ENCODE assay signal across 28 mouse cellular contexts in genomic region chr2:164383656-164384399, GRCm38 (mm10). TPM values are rescaled to one million over a fixed set of nuclear protein-coding genes. Genes with fewer than 3 reads are reported as not detected.
DNase-seq lines count a peak whose midpoint lies in the region; ATAC-seq and TF ChIP-seq lines count a peak whose summit lies in the region.
"Had no signal": no experiment of that assay in that cellular context is flagged by ENCODE, and none has a peak within 500 bp of the region (broad histone marks: within the 10 kb centered on the region; RNA-seq: fewer than 3 reads in every experiment).

No protein-coding gene starts in this region.

- H3K36me3 ChIP-seq in liver, postnatal 0 days (replicated peaks; ENCODE audit: insufficient read depth, low read length): no peaks in the 10 kb centered on the region
- no peaks in the 10 kb centered on the region for H3K36me3 ChIP-seq in liver, embryonic 12.5 days
- no peaks in the 10 kb centered on the region for H3K36me3 ChIP-seq in C2C12 (ENCODE audit: control insufficient read depth, insufficient read depth)
- H3K36me3 ChIP-seq in midbrain, embryonic 13.5 days: no peaks in the 10 kb centered on the region
- H3K36me3 ChIP-seq: embryonic facial prominence, embryonic 15.5 days; G1E; heart, embryonic 13.5 days; hindbrain, embryonic 15.5 days; intestine, embryonic 15.5 days; limb, embryonic 10.5 days had no signal

- no peak for TF ChIP-seq EP300 in liver, postnatal 0 days (IDR thresholded peaks at IDR 0.05; ENCODE audit: low read depth)

- H3K9me3 ChIP-seq in liver, postnatal 0 days (ENCODE audit: low read length): 0 out of 2 replicates have a peak, but pooled peaks cover 3% of the 10 kb centered on the region
- H3K9me3 ChIP-seq in liver, embryonic 12.5 days (replicated peaks): no peaks in the 10 kb centered on the region
- no peaks in the 10 kb centered on the region for H3K9me3 ChIP-seq in midbrain, embryonic 13.5 days
- H3K9me3 ChIP-seq: embryonic facial prominence, embryonic 15.5 days; G1E; heart, embryonic 13.5 days; hindbrain, embryonic 15.5 days; intestine, embryonic 15.5 days; limb, embryonic 10.5 days had no signal

- H3K9ac ChIP-seq in liver, postnatal 0 days (replicated peaks): no peak overlapping the region
- H3K9ac ChIP-seq in liver, embryonic 12.5 days: no peak overlapping the region
- H3K9ac ChIP-seq in midbrain, embryonic 13.5 days (replicated peaks): no peak overlapping the region
- H3K9ac ChIP-seq: embryonic facial prominence, embryonic 15.5 days; heart, embryonic 13.5 days; hindbrain, embryonic 15.5 days; intestine, embryonic 15.5 days had no signal

- no peak overlapping the region for H3K4me3 ChIP-seq in liver, postnatal 0 days (ENCODE audit: low read depth, low read length)
- no peak overlapping the region for H3K4me3 ChIP-seq in liver, embryonic 12.5 days
- no peak overlapping the region for H3K4me3 ChIP-seq in C2C12 (ENCODE audit: insufficient read depth, poor library complexity, severe bottlenecking)
- no peak overlapping the region for H3K4me3 ChIP-seq in midbrain, embryonic 13.5 days (replicated peaks)
- H3K4me3 ChIP-seq: embryonic facial prominence, embryonic 15.5 days; heart, embryonic 13.5 days; hindbrain, embryonic 15.5 days; intestine, embryonic 15.5 days; limb, embryonic 10.5 days had no signal

- DNase-seq in liver, postnatal 0 days: no peak
- DNase-seq in adrenal gland, postnatal 14 days: peak; percentile 43
- no peak for DNase-seq in frontal cortex, postnatal 25 days (ENCODE audit: low spot score in 2 of 2)
- DNase-seq: cerebellum, adult 9-11 months; heart, postnatal 4 days; kidney, adult 9 months; kidney, postnatal 25 days; layer of hippocampus, adult 9-11 months; right cerebral cortex, postnatal 25 days; thymus, adult 2 months had no signal

- no peak for TF ChIP-seq CTCF in liver, postnatal 0 days (IDR thresholded peaks at IDR 0.05; ENCODE audit: low read depth)
- TF ChIP-seq CTCF in C2C12 (IDR thresholded peaks at IDR 0.05; ENCODE audit: control insufficient read depth, insufficient read depth, insufficient read length): no peak

- WGBS in liver, postnatal 0 days (ENCODE audit: insufficient replicate concordance): 46% methylated on average over 11 of the region's 11 CpGs
- 49% methylated on average over 11 of the region's 11 CpGs for WGBS in liver, embryonic 12.5 days (ENCODE audit: insufficient replicate concordance)
- WGBS in midbrain, embryonic 13.5 days: 76% methylated on average over 11 of the region's 11 CpGs

- no peak for ATAC-seq in liver, postnatal 0 days
- no peak for ATAC-seq in liver, embryonic 12.5 days
- ATAC-seq in megakaryocyte progenitor cell, adult 5-6 weeks (replicated peaks; ENCODE audit: poor library complexity): peak; percentile 64
- no peak for ATAC-seq in midbrain, embryonic 13.5 days
- ATAC-seq: forebrain, embryonic 16.5 days; intestine, embryonic 15.5 days; midbrain, embryonic 16.5 days had no signal

- H3K27ac ChIP-seq in liver, postnatal 0 days (ENCODE audit: low read depth): 0 out of 2 replicates have a peak overlapping the region, but pooled peaks have one; percentile 16
- H3K27ac ChIP-seq in liver, embryonic 12.5 days: no peak overlapping the region
- no peak overlapping the region for H3K27ac ChIP-seq in midbrain, embryonic 13.5 days
- H3K27ac ChIP-seq: embryonic facial prominence, embryonic 15.5 days; heart, embryonic 13.5 days; hindbrain, embryonic 15.5 days; intestine, embryonic 15.5 days; limb, embryonic 10.5 days had no signal

- peaks cover 5% of the 10 kb centered on the region for H3K27me3 ChIP-seq in liver, postnatal 0 days (ENCODE audit: insufficient read depth, low read length)
- H3K27me3 ChIP-seq in liver, embryonic 12.5 days (replicated peaks): peaks cover 36% of the 10 kb centered on the region
- H3K27me3 ChIP-seq in C2C12 (ENCODE audit: control insufficient read depth, insufficient read depth, insufficient read length): no peaks in the 10 kb centered on the region
- H3K27me3 ChIP-seq in midbrain, embryonic 13.5 days: peaks cover 27% of the 10 kb centered on the region

- H3K79me3 ChIP-seq in C2C12 (ENCODE audit: low read depth): no peaks in the 10 kb centered on the region

- no peak overlapping the region for H3ac ChIP-seq in C2C12 (ENCODE audit: control insufficient read depth, insufficient read length, low read depth)

- peaks cover 12% of the 10 kb centered on the region for H3K4me1 ChIP-seq in liver, postnatal 0 days (ENCODE audit: insufficient read depth)
- no peaks in the 10 kb centered on the region for H3K4me1 ChIP-seq in liver, embryonic 12.5 days
- H3K4me1 ChIP-seq in midbrain, embryonic 13.5 days (replicated peaks): peaks cover 11% of the 10 kb centered on the region

- no peaks in the 10 kb centered on the region for H3K79me2 ChIP-seq in C2C12 (ENCODE audit: control insufficient read depth, insufficient read depth)

- no peak overlapping the region for H3K4me2 ChIP-seq in liver, postnatal 0 days (ENCODE audit: low read depth, low read length)
- H3K4me2 ChIP-seq in liver, embryonic 12.5 days: no peak overlapping the region
- H3K4me2 ChIP-seq in midbrain, embryonic 13.5 days (replicated peaks): no peak overlapping the region
- H3K4me2 ChIP-seq: embryonic facial prominence, embryonic 15.5 days; heart, embryonic 13.5 days; hindbrain, embryonic 15.5 days; intestine, embryonic 15.5 days; liver, embryonic 11.5 days had no signal

TF ChIP-seq in C2C12, 6 proteins besides CTCF, POLR2A, EP300 and RAD21:
- TF ChIP-seq FOSL1 (IDR thresholded peaks at IDR 0.05; ENCODE audit: insufficient read depth, low read length, poor library complexity, severe bottlenecking): no peak
- TF ChIP-seq CEBPB (IDR thresholded peaks at IDR 0.05; ENCODE audit: low read depth): peak; percentile 29
- no peak for TF ChIP-seq MAX (IDR thresholded peaks at IDR 0.05)
- no peak for TF ChIP-seq MYOG (IDR thresholded peaks at IDR 0.05; ENCODE audit: control insufficient read depth, extremely low read depth, insufficient read length)
- TF ChIP-seq USF1 (IDR thresholded peaks at IDR 0.05; ENCODE audit: low read depth): no peak

RNA-seq across cellular contexts. Expression of gene Slpi, which starts 5.1 kb away (rescaled TPM):
- polyA plus RNA-seq in liver, postnatal 0 days (2015; fragmentation: Nextera tagmentation; extraction: Ambion mirVana): 59.4 and 63.6 TPM in 2 replicates
- polyA plus RNA-seq in liver, embryonic 12.5 days (2016; fragmentation: Nextera tagmentation; extraction: Ambion mirVana): 12.1 and 14.1 TPM in 2 replicates
- 11.4 TPM for polyA plus RNA-seq in C2C12 (2012; fragmentation: generic; extraction: Trizol)
- total RNA-seq in adrenal gland, postnatal 14 days (2021): 9.2 and 9.3 TPM in 2 replicates
- 244 and 316 TPM in 2 replicates for total RNA-seq in megakaryocyte progenitor cell, adult 5-6 weeks (2015)
- 39.7 and 71.6 TPM in 2 replicates for total RNA-seq in megakaryocyte progenitor cell, adult 5-6 weeks (2017)
- polyA plus RNA-seq in midbrain, embryonic 13.5 days (2015; fragmentation: Nextera tagmentation; extraction: Ambion mirVana): 0.36 TPM in 1 of 2 replicates, not detected in the other
- total RNA-seq: G1E; megakaryocyte-erythroid progenitor cell, adult 5-6 weeks had no signal
- polyA plus RNA-seq: forebrain, embryonic 16.5 days; G1E; limb, embryonic 10.5 days; midbrain, embryonic 16.5 days had no signal

RNA-seq across cellular contexts. Expression of gene Rbpjl, which starts 19.1 kb away (rescaled TPM):
- not detected in 2 replicates for polyA plus RNA-seq in liver, postnatal 0 days (2015; fragmentation: Nextera tagmentation; extraction: Ambion mirVana)
- polyA plus RNA-seq in liver, embryonic 12.5 days (2016; fragmentation: Nextera tagmentation; extraction: Ambion mirVana): not detected in 2 replicates
- polyA plus RNA-seq in C2C12 (2012; fragmentation: generic; extraction: Trizol): 0.01 TPM
- total RNA-seq in adrenal gland, postnatal 14 days (2021): not detected in 2 replicates
- total RNA-seq in megakaryocyte progenitor cell, adult 5-6 weeks (2015): not detected in 2 replicates
- not detected in 2 replicates for total RNA-seq in megakaryocyte progenitor cell, adult 5-6 weeks (2017)
- polyA plus RNA-seq in midbrain, embryonic 13.5 days (2015; fragmentation: Nextera tagmentation; extraction: Ambion mirVana): not detected in 2 replicates
- total RNA-seq: heart, postnatal 4 days; megakaryocyte-erythroid progenitor cell, adult 5-6 weeks had no signal
- polyA plus RNA-seq: G1E; limb, embryonic 10.5 days had no signal

RNA-seq across cellular contexts. Expression of gene Matn4, which starts 21.1 kb away (rescaled TPM):
- polyA plus RNA-seq in liver, postnatal 0 days (2015; fragmentation: Nextera tagmentation; extraction: Ambion mirVana): 0.18 and 0.25 TPM in 2 replicates
- polyA plus RNA-seq in liver, embryonic 12.5 days (2016; fragmentation: Nextera tagmentation; extraction: Ambion mirVana): 0.28 and 0.41 TPM in 2 replicates
- 0.01 TPM for polyA plus RNA-seq in C2C12 (2012; fragmentation: generic; extraction: Trizol)
- total RNA-seq in adrenal gland, postnatal 14 days (2021): 1.7 and 2.3 TPM in 2 replicates
- total RNA-seq in megakaryocyte progenitor cell, adult 5-6 weeks (2015): not detected in 2 replicates
- total RNA-seq in megakaryocyte progenitor cell, adult 5-6 weeks (2017): not detected in 2 replicates
- 0.26 and 0.39 TPM in 2 replicates for polyA plus RNA-seq in midbrain, embryonic 13.5 days (2015; fragmentation: Nextera tagmentation; extraction: Ambion mirVana)
- polyA plus RNA-seq: G1E had no signal

RNA-seq across cellular contexts. Expression of gene Svs5, which starts 51.3 kb away (rescaled TPM):
- not detected in 2 replicates for polyA plus RNA-seq in liver, postnatal 0 days (2015; fragmentation: Nextera tagmentation; extraction: Ambion mirVana)
- not detected in 2 replicates for polyA plus RNA-seq in liver, embryonic 12.5 days (2016; fragmentation: Nextera tagmentation; extraction: Ambion mirVana)
- polyA plus RNA-seq in C2C12 (2012; fragmentation: generic; extraction: Trizol): not detected
- 0.70 and 0.98 TPM in 2 replicates for total RNA-seq in adrenal gland, postnatal 14 days (2021)
- not detected in 2 replicates for total RNA-seq in megakaryocyte progenitor cell, adult 5-6 weeks (2015)
- total RNA-seq in megakaryocyte progenitor cell, adult 5-6 weeks (2017): not detected in 2 replicates
- not detected in 2 replicates for polyA plus RNA-seq in midbrain, embryonic 13.5 days (2015; fragmentation: Nextera tagmentation; extraction: Ambion mirVana)
- total RNA-seq: G1E; heart, postnatal 4 days; left cerebral cortex, adult 8-10 months; megakaryocyte-erythroid progenitor cell, adult 5-6 weeks had no signal
- polyA plus RNA-seq: embryonic facial prominence, embryonic 15.5 days; forebrain, embryonic 16.5 days; G1E; heart, embryonic 13.5 days; hindbrain, embryonic 15.5 days; intestine, embryonic 15.5 days; limb, embryonic 10.5 days; liver, embryonic 11.5 days; lung, embryonic 16.5 days; midbrain, embryonic 16.5 days; spleen, adult 2 months; stomach, embryonic 14.5 days; thymus, adult 2 months had no signal

RNA-seq across cellular contexts. Expression of gene Sdc4, which starts 59.9 kb away (rescaled TPM):
- polyA plus RNA-seq in liver, postnatal 0 days (2015; fragmentation: Nextera tagmentation; extraction: Ambion mirVana): 194 and 208 TPM in 2 replicates
- polyA plus RNA-seq in liver, embryonic 12.5 days (2016; fragmentation: Nextera tagmentation; extraction: Ambion mirVana): 31.3 and 31.8 TPM in 2 replicates
- polyA plus RNA-seq in C2C12 (2012; fragmentation: generic; extraction: Trizol): 124 TPM
- 153 and 208 TPM in 2 replicates for total RNA-seq in adrenal gland, postnatal 14 days (2021)
- total RNA-seq in megakaryocyte progenitor cell, adult 5-6 weeks (2015): not detected in 2 replicates
- total RNA-seq in megakaryocyte progenitor cell, adult 5-6 weeks (2017): 0.41 TPM in 1 of 2 replicates, not detected in the other
- polyA plus RNA-seq in midbrain, embryonic 13.5 days (2015; fragmentation: Nextera tagmentation; extraction: Ambion mirVana): 6.5 and 7.3 TPM in 2 replicates
- polyA plus RNA-seq: G1E had no signal
